Mouse (Mus musculus): Measurements from ENCODE around the gene Wdr20.
"Not testable (repeated sequence)": the region's sequence is repeated elsewhere in the genome, so short reads cannot be mapped to it uniquely, and the experiment has no call there.

Wdr20 gene

GRCm38 (mm10) chr12:110713784-110714183 is 24.0 kb upstream of the Wdr20 start:
- DNase-seq (ENCODE audit: low spot score), result no peak

- DNase-seq (ENCODE audit: low spot score), result no peak
Measured at GRCm38 (mm10) chr12:110714215-110714614, 23.5 kb upstream of the Wdr20 start.

- no peak for DNase-seq (ENCODE audit: low spot score)
Measured at GRCm38 (mm10) chr12:110716004-110716403, 21.7 kb upstream of the Wdr20 start.

GRCm38 (mm10) chr12:110725051-110725450 is 12.7 kb upstream of the Wdr20 start:
- DNase-seq (ENCODE audit: low spot score), result no peak

GRCm38 (mm10) chr12:110725489-110725888 is 12.3 kb upstream of the Wdr20 start:
- no peak for DNase-seq (ENCODE audit: low spot score)

- no peak for DNase-seq (ENCODE audit: low spot score)
Measured at GRCm38 (mm10) chr12:110726428-110726827, 11.3 kb upstream of the Wdr20 start.

- DNase-seq (ENCODE audit: low spot score), result not testable (repeated sequence)
Measured at GRCm38 (mm10) chr12:110733254-110733653, 4.5 kb upstream of the Wdr20 start.

- no peak for DNase-seq (ENCODE audit: low spot score)
Measured at GRCm38 (mm10) chr12:110736641-110737040, 1.1 kb upstream of the Wdr20 start.

GRCm38 (mm10) chr12:110738158-110738921 is 596 bp downstream of the Wdr20 start:
- DNase-seq (ENCODE audit: low spot score), result no peak

- no peak for DNase-seq (ENCODE audit: low spot score)
Measured at GRCm38 (mm10) chr12:110750770-110751439, 13.2 kb downstream of the Wdr20 start.

- no peak for DNase-seq (ENCODE audit: low spot score)
Measured at GRCm38 (mm10) chr12:110752703-110753102, 15.0 kb downstream of the Wdr20 start.

- DNase-seq (ENCODE audit: low spot score), result no peak
Measured at GRCm38 (mm10) chr12:110753976-110754375, 16.2 kb downstream of the Wdr20 start.

- no peak for DNase-seq (ENCODE audit: low spot score)
Measured at GRCm38 (mm10) chr12:110757161-110757560, 19.4 kb downstream of the Wdr20 start.

GRCm38 (mm10) chr12:110758932-110759331 is 21.2 kb downstream of the Wdr20 start:
- DNase-seq (ENCODE audit: low spot score), result no peak

- DNase-seq (ENCODE audit: low spot score), result no peak
Measured at GRCm38 (mm10) chr12:110762321-110762720, 24.6 kb downstream of the Wdr20 start.

- DNase-seq (ENCODE audit: low spot score), result no peak
Measured at GRCm38 (mm10) chr12:110764531-110764930, 26.8 kb downstream of the Wdr20 start.

- DNase-seq (ENCODE audit: low spot score), result no peak
Measured at GRCm38 (mm10) chr12:110768562-110768961, 30.8 kb downstream of the Wdr20 start.

GRCm38 (mm10) chr12:110769660-110770297 is 32.0 kb downstream of the Wdr20 start:
- DNase-seq (ENCODE audit: low spot score), result no peak

GRCm38 (mm10) chr12:110770479-110771247 is 32.9 kb downstream of the Wdr20 start:
- DNase-seq (ENCODE audit: low spot score), result no peak

- DNase-seq (ENCODE audit: low spot score), result no peak
Measured at GRCm38 (mm10) chr12:110771961-110772360, 34.2 kb downstream of the Wdr20 start.

GRCm38 (mm10) chr12:110775628-110776426 is 38.1 kb downstream of the Wdr20 start:
- no peak for DNase-seq (ENCODE audit: low spot score)

Measured in c-Kit-positive CD71-positive TER-119-positive erythroid progenitor cells, embryonic 14.5 days (primary cell).